Mouse (Mus musculus): ENCODE measurements around the gene Pip4k2b.
"Not testable (repeated sequence)": the region's sequence is repeated elsewhere in the genome, so short reads cannot be mapped to it uniquely, and the experiment has no call there.

Gene Pip4k2b

GRCm38 (mm10) chr11:97744063-97744717 lies at the start of gene Pip4k2b:
TSS of gene Pip4k2b (minus strand) at chr11:97744704.
- no peak for DNase-seq

- no peak for DNase-seq
Measured at GRCm38 (mm10) chr11:97793165-97793564, 48.7 kb upstream of the Pip4k2b start.

- DNase-seq, result not testable (repeated sequence)
Measured at GRCm38 (mm10) chr11:97790778-97791438, 46.4 kb upstream of the Pip4k2b start.

- no peak for DNase-seq
Measured at GRCm38 (mm10) chr11:97789727-97790126, 45.2 kb upstream of the Pip4k2b start.

GRCm38 (mm10) chr11:97787961-97788360 lies 43.5 kb upstream of the Pip4k2b start:
- no peak for DNase-seq

GRCm38 (mm10) chr11:97782564-97782895 lies 38.0 kb upstream of the Pip4k2b start:
- no peak for DNase-seq

- DNase-seq, result peak; percentile 99
Measured at GRCm38 (mm10) chr11:97781832-97782563, 37.5 kb upstream of the Pip4k2b start, which contains the start of gene Rpl23. TSS of gene Rpl23 (minus strand) at chr11:97782437.

GRCm38 (mm10) chr11:97781478-97781831 lies 37.0 kb upstream of the Pip4k2b start:
- no peak for DNase-seq

GRCm38 (mm10) chr11:97779968-97780701 lies 35.6 kb upstream of the Pip4k2b start:
- DNase-seq, result no peak

- DNase-seq, result no peak
Measured at GRCm38 (mm10) chr11:97778918-97779317, 34.4 kb upstream of the Pip4k2b start.

- DNase-seq, result no peak
Measured at GRCm38 (mm10) chr11:97777129-97777529, 32.6 kb upstream of the Pip4k2b start.

GRCm38 (mm10) chr11:97776497-97777128 lies 32.1 kb upstream of the Pip4k2b start:
- no peak for DNase-seq

- DNase-seq, result no peak
Measured at GRCm38 (mm10) chr11:97775808-97776496, 31.4 kb upstream of the Pip4k2b start, which contains the start of gene 1700001P01Rik. TSS of gene 1700001P01Rik (minus strand) at chr11:97775918.

GRCm38 (mm10) chr11:97775186-97775585 lies 30.7 kb upstream of the Pip4k2b start:
- no peak for DNase-seq

GRCm38 (mm10) chr11:97771410-97771809 lies 26.9 kb upstream of the Pip4k2b start:
- DNase-seq, result no peak

GRCm38 (mm10) chr11:97769704-97770103 lies 25.2 kb upstream of the Pip4k2b start:
- no peak for DNase-seq

- DNase-seq, result peak; percentile 95
Measured at GRCm38 (mm10) chr11:97766154-97766881, 21.8 kb upstream of the Pip4k2b start, which contains the start of gene Cwc25. TSS of gene Cwc25 (minus strand) at chr11:97766556.

- no peak for DNase-seq
Measured at GRCm38 (mm10) chr11:97761638-97762037, 17.1 kb upstream of the Pip4k2b start.

- no peak for DNase-seq
Measured at GRCm38 (mm10) chr11:97758942-97759341, 14.4 kb upstream of the Pip4k2b start.

- DNase-seq, result no peak
Measured at GRCm38 (mm10) chr11:97758125-97758524, 13.6 kb upstream of the Pip4k2b start.

- DNase-seq, result peak; percentile 43
Measured at GRCm38 (mm10) chr11:97753277-97753676, 8.8 kb upstream of the Pip4k2b start.

Data from right cerebral cortex, postnatal 25 days (tissue).